Mouse (Mus musculus) retina, postnatal 1 day (tissue): ENCODE data around the gene Tex2.
A peak's percentile ranks its signal among the peaks of the same experiment; 100 is the strongest.

Experiments
- DNase-seq: peaks from one replicate; pipeline ENCODE4 v3.0.0-alpha.2; 2012

The Tex2 gene

DNA sequence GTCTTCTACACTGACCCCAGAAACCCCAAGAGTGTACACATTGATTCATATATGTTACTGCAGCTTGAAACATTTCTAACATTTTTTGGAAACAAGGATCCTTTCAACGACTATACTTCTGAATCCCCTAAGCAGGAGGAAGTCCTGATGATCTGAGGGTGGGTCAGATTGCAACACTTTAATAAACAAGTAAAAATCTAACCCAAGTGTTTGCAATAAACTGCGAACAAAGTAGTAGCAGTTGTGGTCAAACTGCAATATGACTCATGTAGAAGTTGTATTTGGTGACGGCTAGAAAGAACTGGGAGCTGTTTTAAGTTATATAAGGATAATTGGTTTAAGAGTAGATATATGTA, 132.7 kb downstream of the Tex2 start:
- no peak for DNase-seq

- DNase-seq, result no peak
Measured at GRCm38 (mm10) chr11:106479619-106480529, 133.3 kb downstream of the Tex2 start.

DNA sequence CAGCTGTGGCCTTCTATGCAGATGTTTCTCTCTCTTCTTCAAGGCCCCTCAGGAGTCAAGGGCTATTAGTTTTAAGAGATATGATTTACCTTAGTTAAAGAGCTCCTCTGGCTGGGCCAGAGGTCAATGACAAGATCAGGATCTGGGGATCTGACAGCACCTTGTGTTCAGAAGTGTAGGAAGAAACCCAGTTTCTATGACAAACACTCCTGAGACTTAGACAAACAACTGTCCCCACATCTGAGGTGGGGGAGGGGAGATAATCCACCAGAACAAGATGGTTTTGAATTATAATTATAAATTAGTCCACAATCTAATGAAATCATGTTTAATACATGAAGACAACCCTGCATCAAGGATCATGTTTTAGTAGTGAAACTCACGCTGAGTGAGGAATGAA, 134.5 kb downstream of the Tex2 start:
- no peak for DNase-seq

DNA sequence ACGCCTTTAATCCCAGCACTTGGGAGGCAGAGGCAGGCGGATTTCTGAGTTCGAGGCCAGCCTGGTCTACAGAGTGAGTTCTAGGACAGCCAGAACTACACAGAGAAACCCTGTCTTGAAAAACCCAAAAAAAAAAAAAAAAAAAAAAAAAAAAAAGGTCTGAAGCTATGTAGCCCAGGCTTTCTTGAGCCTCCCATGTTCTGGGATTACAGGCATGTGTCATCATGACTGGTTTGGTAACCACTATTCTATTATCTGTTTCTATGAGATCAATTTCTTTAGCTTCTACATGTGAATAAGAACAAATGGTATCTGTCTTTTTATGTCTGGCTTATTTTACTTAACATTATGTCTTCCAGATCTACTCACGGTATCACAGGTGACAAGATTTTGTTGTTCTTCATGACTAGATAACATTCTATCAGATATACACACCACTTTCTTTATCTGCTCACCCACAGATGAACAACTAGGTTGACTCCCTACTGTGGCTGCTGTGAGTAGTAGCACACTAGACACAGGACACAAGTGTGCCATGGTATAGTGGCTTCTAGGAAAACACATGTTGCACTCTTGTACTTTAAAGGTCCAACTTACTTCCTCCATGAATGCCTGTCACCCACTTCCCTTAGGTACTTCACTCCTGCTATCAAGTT, 135.6 kb downstream of the Tex2 start:
- no peak for DNase-seq

- DNase-seq, result no peak
Measured at GRCm38 (mm10) chr11:106475309-106475708, 137.9 kb downstream of the Tex2 start.

DNA sequence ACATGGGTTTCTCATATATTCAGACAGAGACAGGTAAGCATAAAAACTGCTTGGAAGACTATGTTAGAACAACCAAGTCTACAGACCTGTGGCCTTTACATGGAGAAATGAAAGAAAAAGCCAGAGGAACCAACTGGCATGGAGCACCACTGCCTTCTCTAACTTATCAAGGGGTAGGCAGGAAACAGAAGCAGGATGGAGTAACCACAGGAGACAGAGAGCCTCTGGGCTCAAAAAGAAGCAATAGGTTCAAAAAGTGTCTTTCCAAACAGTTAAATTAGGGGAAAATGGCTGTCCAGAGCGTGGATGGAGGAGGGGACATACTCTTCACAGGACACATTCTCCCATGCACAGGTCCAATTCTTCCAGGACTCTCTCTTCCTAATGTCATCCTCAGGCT, 141.6 kb downstream of the Tex2 start:
- DNase-seq, result no peak

GRCm38 (mm10) chr11:106468509-106468908, 144.7 kb downstream of the Tex2 start:
- no peak for DNase-seq

GRCm38 (mm10) chr11:106465932-106466331, 147.3 kb downstream of the Tex2 start:
- DNase-seq, result no peak

GRCm38 (mm10) chr11:106465545-106465903, 147.7 kb downstream of the Tex2 start:
- no peak for DNase-seq

DNA sequence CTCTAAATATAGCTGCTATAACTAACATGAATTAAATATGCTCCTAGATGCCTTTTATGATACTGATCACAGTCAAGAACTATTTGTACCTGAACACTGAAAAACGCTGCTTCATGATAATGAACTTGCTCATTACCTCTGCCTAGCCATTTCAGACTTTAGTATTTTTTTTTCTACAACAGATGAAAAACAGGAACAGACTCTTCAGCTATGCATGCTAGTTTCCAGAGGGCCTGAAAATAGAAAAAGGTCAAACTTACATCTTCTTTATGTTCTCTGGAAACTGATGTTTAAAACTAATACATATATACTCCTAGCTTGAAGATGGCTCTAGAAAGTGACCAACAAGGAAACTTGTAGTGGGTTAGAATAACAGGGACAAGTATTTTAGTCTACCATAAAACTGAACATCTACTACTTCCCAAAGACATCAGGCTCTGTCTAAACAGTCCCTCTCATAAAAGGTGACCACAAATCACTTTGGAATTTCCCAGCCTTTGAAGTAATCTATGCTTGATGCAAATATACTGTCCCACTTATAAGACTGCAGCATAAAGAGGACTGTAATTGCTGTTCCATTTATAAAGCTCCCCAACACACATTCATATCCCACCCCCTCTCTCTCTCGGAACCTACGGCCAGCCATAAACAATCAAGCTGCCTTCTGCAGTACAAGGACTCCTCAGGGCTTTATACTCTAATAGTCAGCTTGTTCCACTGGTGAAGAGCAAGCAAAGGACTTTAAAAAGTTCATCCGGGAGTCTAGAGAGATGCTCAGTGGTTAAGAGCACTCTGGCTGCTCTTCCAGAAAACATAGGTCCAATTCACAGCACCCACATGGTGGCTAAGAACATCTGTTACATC, 148.3 kb downstream of the Tex2 start:
- DNase-seq, result no peak

DNA sequence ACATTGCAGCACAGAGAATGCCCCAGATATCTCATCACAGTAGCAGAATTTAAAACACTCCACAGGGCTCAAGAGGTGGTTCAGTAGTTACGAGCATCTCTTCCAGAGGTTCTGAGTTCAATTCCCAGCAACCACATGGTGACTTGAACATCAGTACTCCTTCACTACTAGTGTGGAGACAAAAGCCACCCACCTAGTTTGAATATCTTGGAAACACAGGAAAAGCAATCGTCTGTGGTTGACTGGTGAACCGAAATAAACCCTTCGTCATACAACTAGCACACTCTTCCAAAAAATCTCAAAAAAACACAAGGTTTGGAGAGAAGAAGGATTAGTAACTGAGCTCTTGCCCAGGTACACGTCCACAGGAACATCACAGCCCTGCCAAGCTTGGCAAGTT, 149.4 kb downstream of the Tex2 start:
- DNase-seq, result no peak

- DNase-seq, result no peak
Measured at GRCm38 (mm10) chr11:106462309-106462708, 150.9 kb downstream of the Tex2 start.

- DNase-seq, result peak; percentile 77
Measured at GRCm38 (mm10) chr11:106461145-106461932, 151.9 kb downstream of the Tex2 start.

DNA sequence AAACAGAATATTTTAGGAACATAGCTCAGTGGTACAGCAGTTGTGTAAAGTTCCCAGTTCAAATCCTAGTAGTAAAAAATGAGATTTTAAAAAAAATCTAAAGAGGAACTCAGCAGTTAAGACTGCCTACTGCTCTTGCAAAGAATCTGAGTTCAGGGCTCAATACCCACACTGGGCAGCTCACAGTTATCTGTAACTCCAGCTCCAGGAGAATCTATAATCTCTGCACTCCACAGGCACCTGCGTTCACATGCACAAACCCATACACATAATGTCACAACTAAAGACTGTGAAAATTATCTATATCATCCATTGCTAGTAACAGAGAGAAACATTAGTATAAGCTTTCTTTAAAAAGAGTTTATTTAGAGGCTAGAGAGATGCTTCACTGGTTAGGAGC, 152.6 kb downstream of the Tex2 start:
- DNase-seq, result no peak

DNA sequence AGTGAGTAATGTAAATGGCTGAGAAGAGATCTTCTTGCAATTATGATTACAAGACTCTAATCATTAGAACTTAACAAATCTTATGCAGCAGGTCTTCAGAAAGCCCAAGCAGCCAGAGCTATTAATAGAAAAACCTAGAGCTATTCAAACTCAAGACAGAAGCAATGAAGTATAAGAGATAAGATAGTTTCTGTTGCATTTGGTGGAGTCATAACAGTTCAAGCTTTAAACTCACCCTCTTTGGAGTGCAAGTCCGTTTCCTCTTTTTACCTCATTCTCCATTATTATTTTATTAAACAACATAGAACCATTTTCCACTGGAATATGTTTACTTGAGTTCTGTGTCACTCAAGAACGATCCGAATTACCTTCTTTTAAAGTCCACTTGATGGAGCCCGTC, 154.7 kb downstream of the Tex2 start:
- DNase-seq, result no peak
